Mouse (Mus musculus) spleen, adult 2 months (tissue): ENCODE data around the gene Itih4.

Experiments used
- CTCF ChIP-seq: fragments of 200-500 bp; IDR thresholded peaks from 2 replicates; pipeline ENCODE4 v1.5.1; 2011; ENCODE audit warnings: mild to moderate bottlenecking, inconsistent platforms; ENCODE audit not compliant: insufficient read depth, insufficient read length, insufficient replicate concordance; ENCODE audit errors: extremely low read depth
- POLR2A ChIP-seq: fragments of 200-500 bp; IDR thresholded peaks from 2 replicates; pipeline ENCODE4 v1.6.1; 2011; ENCODE audit warnings: low read depth, low read length, inconsistent platforms

DNA sequence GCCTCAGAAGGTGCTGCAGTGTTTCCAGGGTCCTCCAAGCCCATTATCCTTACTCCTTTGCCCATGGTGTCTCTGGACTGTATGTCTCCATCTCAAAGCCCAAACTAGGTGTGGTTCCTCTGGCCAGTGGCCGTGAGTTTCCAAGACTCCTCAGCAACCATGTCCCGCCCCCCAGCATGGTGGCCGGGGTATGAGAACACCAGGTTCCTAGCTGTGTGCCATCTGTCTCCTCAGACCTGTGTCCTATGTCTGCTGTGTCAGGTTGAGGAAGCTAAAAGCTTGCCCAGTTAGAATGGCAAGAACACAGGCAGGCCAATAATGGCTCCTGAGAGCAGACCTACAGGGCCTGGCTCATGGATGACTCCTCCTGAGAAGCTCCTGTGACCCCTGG lies 4.6 kb upstream of the Itih4 start:
- no peak for TF ChIP-seq POLR2A
- no peak for TF ChIP-seq CTCF
